In genomic region chr11:102655888-102656287, GRCm38 (mm10) we compare ENCODE assay signal across 23 mouse cellular contexts. TPM values are rescaled to one million over a fixed set of nuclear protein-coding genes. Genes with fewer than 3 reads are reported as not detected.
DNase-seq lines count a peak whose midpoint lies in the region; ATAC-seq lines count a peak whose summit lies in the region.
"Had no signal": no experiment of that assay in that cellular context is flagged by ENCODE, and none has a peak within 500 bp of the region (broad histone marks: within the 10 kb centered on the region; RNA-seq: fewer than 3 reads in every experiment).

No protein-coding gene starts in this region.

- intact Hi-C loops in left cerebral cortex, postnatal 14 days (cut with DNase I): no loop called here

- no peak overlapping the region for H3K4me3 ChIP-seq in stomach, embryonic 16.5 days (replicated peaks; ENCODE audit: low read length)
- H3K4me3 ChIP-seq: forebrain, embryonic 10.5 days; midbrain, embryonic 12.5 days had no signal

- H3K9ac ChIP-seq in stomach, embryonic 16.5 days (ENCODE audit: low read length): no peak overlapping the region
- H3K9ac ChIP-seq: embryonic facial prominence, embryonic 13.5 days; midbrain, embryonic 12.5 days had no signal

- H3K27me3 ChIP-seq in stomach, embryonic 16.5 days (ENCODE audit: control insufficient read depth, insufficient read depth, low read length): no peaks in the 10 kb centered on the region
- H3K27me3 ChIP-seq: embryonic facial prominence, embryonic 13.5 days; midbrain, embryonic 12.5 days had no signal

- whole genome bisulfite sequencing in stomach, embryonic 16.5 days: 34% methylated on average over 8 of the region's 8 CpGs

- H3K4me2 ChIP-seq in stomach, embryonic 16.5 days (ENCODE audit: low read depth, low read length): no peak overlapping the region
- H3K4me2 ChIP-seq: embryonic facial prominence, embryonic 13.5 days; midbrain, embryonic 12.5 days had no signal

- DNase-seq in heart, adult 11 months: peak; percentile 59
- DNase-seq in heart, postnatal 4 days: no peak
- peak; percentile 19 to 55 for DNase-seq in left cerebral cortex, postnatal 14 days (ENCODE audit: low spot score in 2 of 2)
- no peak for DNase-seq in left cerebral cortex, adult 11 months (ENCODE audit: low spot score)
- peak; percentile 65 for DNase-seq in NIH3T3 (ENCODE audit: low read depth)
- no peak for DNase-seq in urinary bladder, postnatal 25 days (ENCODE audit: low spot score)
- DNase-seq: adrenal gland, adult 8-10 months; cerebellum, adult 2 months; heart, postnatal 14 days; layer of hippocampus, postnatal 36 days; lung, postnatal 4 days; right cerebral cortex, postnatal 25 days; thymus, postnatal 14 days had no signal

- peak; percentile 58 for ATAC-seq in stomach, embryonic 16.5 days (ENCODE audit: insufficient read depth, low FRiP score)
- ATAC-seq: hindbrain, postnatal 0 days had no signal

- no peak overlapping the region; the same call in 1 of the 2 replicates for H3K27ac ChIP-seq in stomach, embryonic 16.5 days (ENCODE audit: low read length)
- H3K27ac ChIP-seq: embryonic facial prominence, embryonic 13.5 days; forebrain, embryonic 10.5 days; hindbrain, postnatal 0 days; midbrain, embryonic 12.5 days had no signal

- no peaks in the 10 kb centered on the region for H3K9me3 ChIP-seq in stomach, embryonic 16.5 days (replicated peaks; ENCODE audit: control insufficient read depth, low read length)
- H3K9me3 ChIP-seq: embryonic facial prominence, embryonic 13.5 days; forebrain, embryonic 10.5 days; midbrain, embryonic 12.5 days had no signal

- no peaks in the 10 kb centered on the region for H3K4me1 ChIP-seq in stomach, embryonic 16.5 days (ENCODE audit: control insufficient read depth, insufficient read depth, low read length)
- H3K4me1 ChIP-seq: midbrain, embryonic 12.5 days had no signal

- no peaks in the 10 kb centered on the region for H3K36me3 ChIP-seq in stomach, embryonic 16.5 days (ENCODE audit: control insufficient read depth, insufficient read depth, low read length)
- H3K36me3 ChIP-seq: embryonic facial prominence, embryonic 13.5 days; forebrain, embryonic 10.5 days; midbrain, embryonic 12.5 days had no signal

RNA-seq across cellular contexts. Expression of gene Meioc, which starts 7.6 kb away (rescaled TPM):
- total RNA-seq in heart, postnatal 4 days (2021): under 1 TPM; 0.09 to 0.33 TPM
- total RNA-seq in left cerebral cortex, postnatal 14 days (2021): not detected
- polyA plus RNA-seq in stomach, embryonic 16.5 days (2015; fragmentation: Nextera tagmentation; extraction: Ambion mirVana): 0.40 and 0.79 TPM in 2 replicates
- total RNA-seq: adrenal gland, adult 8-10 months; gastrocnemius, adult 8-10 months; heart, adult 8-10 months; heart, postnatal 14 days; hindbrain, postnatal 0 days; layer of hippocampus, postnatal 36 days had no signal
- polyA plus RNA-seq: C2C12; cerebellum, adult 2 months; cortical plate, adult 2 months; large intestine, adult 2 months had no signal

RNA-seq across cellular contexts. Expression of gene Ccdc43, which starts 41.7 kb away (rescaled TPM):
- total RNA-seq in heart, postnatal 4 days (2021): 10 to 100 TPM; 21.8 to 23.2 TPM
- total RNA-seq in left cerebral cortex, postnatal 14 days (2021): 10 to 100 TPM; 24.0 to 30.1 TPM
- polyA plus RNA-seq in stomach, embryonic 16.5 days (2015; fragmentation: Nextera tagmentation; extraction: Ambion mirVana): 39.8 and 44.6 TPM in 2 replicates

RNA-seq across cellular contexts. Expression of gene Fzd2, which starts 51.7 kb away (rescaled TPM):
- 10 to 100 TPM; 21.9 TPM for total RNA-seq in heart, postnatal 4 days (2021)
- 10 to 100 TPM; 10.6 to 11.1 TPM for total RNA-seq in left cerebral cortex, postnatal 14 days (2021)
- polyA plus RNA-seq in stomach, embryonic 16.5 days (2015; fragmentation: Nextera tagmentation; extraction: Ambion mirVana): 12.2 and 15.4 TPM in 2 replicates

Comparison
In these comparisons a context has a peak if more than half of its experiments do, and no peak if none do; other contexts are left out.
1. DNase-seq: peak in heart, adult 11 months (single experiment), left cerebral cortex, postnatal 14 days (2 of 2) and NIH3T3 (single experiment); none in heart, postnatal 4 days (single experiment), left cerebral cortex, adult 11 months (single experiment) and urinary bladder, postnatal 25 days (single experiment).